Mouse (Mus musculus) heart, adult 2 months (tissue): ENCODE measurements around the gene Ints14. TPM values are rescaled to one million over a fixed set of nuclear protein-coding genes. Genes with fewer than 3 reads are reported as not detected.
"Not testable (repeated sequence)": the region's sequence is repeated elsewhere in the genome, so short reads cannot be mapped to it uniquely, and the experiment has no call there.

Experiments used
- DNase-seq, 2 experiments: peaks; one replicate each; pipeline ENCODE4 v3.0.0; 2021
- H3K27ac ChIP-seq: fragments of 200-600 bp; 2 replicates; pipeline ENCODE4 v1.8.1; 2022
- H3K27me3 ChIP-seq: fragments of 200-500 bp; 2 replicates; pipeline ENCODE4 v1.6.1; 2012; ENCODE audit warnings: mild to moderate bottlenecking, low read length, inconsistent platforms, mixed read lengths; ENCODE audit not compliant: control insufficient read depth, insufficient read depth
- H3K36me3 ChIP-seq: fragments of 200-500 bp; 2 replicates; pipeline ENCODE4 v1.6.1; 2012; ENCODE audit warnings: low read length, inconsistent platforms; ENCODE audit not compliant: control insufficient read depth, insufficient read depth
- H3K4me1 ChIP-seq: fragments of 200-500 bp; 2 replicates; pipeline ENCODE4 v1.6.1; 2011; ENCODE audit warnings: low read length; ENCODE audit not compliant: control insufficient read depth, insufficient read depth
- H3K4me3 ChIP-seq: fragments of 200-600 bp; 2 replicates; pipeline ENCODE4 v1.8.1; 2022
- H3K79me2 ChIP-seq: fragments of 200-500 bp; replicated peaks from 2 replicates; pipeline ENCODE4 v1.6.1; 2012; ENCODE audit warnings: mild to moderate bottlenecking, inconsistent platforms, low read length, moderate library complexity, mixed read lengths; ENCODE audit not compliant: control insufficient read depth, insufficient read depth
- H3K9ac ChIP-seq: fragments of 200-500 bp; 2 replicates; pipeline ENCODE4 v1.6.1; 2012; ENCODE audit warnings: low read depth, mild to moderate bottlenecking, control low read depth, inconsistent platforms, low read length, mixed read lengths
- CTCF ChIP-seq: fragments of 200-600 bp; IDR thresholded peaks from 2 replicates; pipeline ENCODE4 v1.8.1; 2022; ENCODE audit warnings: antibody characterized with exemption, mild to moderate bottlenecking, moderate library complexity
- EP300 ChIP-seq: fragments of 200-500 bp; IDR thresholded peaks from 2 replicates; pipeline ENCODE4 v1.6.1; 2011; ENCODE audit warnings: low read depth, low read length, control low read depth; ENCODE audit not compliant: insufficient read depth
- POLR2A ChIP-seq: fragments of 200-500 bp; IDR thresholded peaks from 2 replicates; pipeline ENCODE4 v1.6.1; 2011; ENCODE audit warnings: mild to moderate bottlenecking, low read depth, low read length, control low read depth; ENCODE audit not compliant: insufficient read depth
- WGBS: fragments of 180-500 bp; shearing (Covaris S2); methylation state at CpG from one replicate; pipeline ENCODE4 v1.1.7; 2018; 5-methylcytosine and 5-hydroxymethylcytosine counted together
- intact Hi-C: fragments of 180-260 bp; cut with DNase I; formaldehyde crosslinking; loops from one replicate; pipeline ENCODE4 v1.15.1; 2025
- polyA plus RNA-seq: library from polyadenylated mRNA; depleted of rRNA; stranded (reverse); fragments of >200 nt; gene quantifications from 2 replicates; pipeline ENCODE4 v1.2.3, GENCODE M21; 2012
- total RNA-seq, 2 experiments: library from RNA; stranded (reverse); gene quantifications; 2 replicates each; pipeline ENCODE4 v1.2.3; 2021

The Ints14 gene
- total and polyA plus RNA-seq, 3 experiments: 11.0 to 15.3 (median 14.0) TPM

DNA sequence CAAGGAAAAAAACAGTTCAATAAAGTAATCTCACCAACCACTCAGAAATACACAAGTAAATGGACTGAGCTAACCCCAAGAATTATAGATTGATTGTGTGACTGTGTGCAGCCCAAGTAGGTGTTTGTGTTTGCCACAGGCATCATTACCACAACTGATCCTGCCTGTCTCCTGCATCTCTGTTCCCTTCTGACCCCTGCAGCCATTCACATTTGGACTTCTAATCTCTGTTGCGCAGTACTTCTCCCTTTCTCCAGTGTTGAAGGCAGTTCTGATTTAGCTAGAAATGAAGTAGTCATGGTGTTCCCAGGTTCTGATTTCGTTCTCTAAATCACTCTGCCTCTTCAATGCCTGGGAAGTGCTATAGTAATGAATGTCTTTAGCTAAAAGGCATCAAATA lies 26.9 kb downstream of the Ints14 start:
- Histone ChIP-seq H3K36me3 (peaks cover 2% of the 10 kb centered on the region; the same call in 1 of the 2 replicates), H3K79me2 (no peaks in the 10 kb centered on the region), H3K9ac (no peak overlapping the region), H3K4me1 (no peaks in the 10 kb centered on the region), H3K4me3 (no peak overlapping the region), H3K27me3 (no peaks in the 10 kb centered on the region), H3K27ac (no peak overlapping the region)
- 90% methylated on average over 2 of the region's 2 CpGs for WGBS
- DNase-seq: no peak
- intact Hi-C loops: loop anchor here (10.0 kb wide), 1 partner anchor 137 kb away; no protein-coding TSS in a partner anchor
- no peak for TF ChIP-seq CTCF
- TF ChIP-seq POLR2A: no peak
- no peak for TF ChIP-seq EP300

DNA sequence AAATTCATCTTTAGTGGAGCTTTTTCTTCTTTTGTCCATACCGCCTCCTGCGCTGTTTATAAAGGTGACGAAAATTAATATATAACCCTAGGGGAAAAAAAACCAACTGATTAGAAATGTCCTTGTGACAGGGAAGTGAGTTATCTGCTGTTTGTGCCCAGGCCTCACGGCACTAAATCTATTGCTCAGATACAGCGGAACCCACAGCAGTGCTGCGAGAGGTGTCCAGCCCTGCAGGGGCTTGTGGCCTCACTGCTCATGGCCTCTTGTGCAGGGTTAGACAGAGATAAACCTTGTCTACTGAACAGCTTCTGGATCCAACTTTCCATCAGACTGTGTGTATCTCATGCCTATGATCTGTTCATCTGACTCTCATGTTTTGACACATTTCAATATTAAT lies 27.7 kb downstream of the Ints14 start:
- no peaks in the 10 kb centered on the region for H3K27me3 ChIP-seq
- intact Hi-C loops: loop anchor here (10.0 kb wide), 1 partner anchor 136 kb away; no protein-coding TSS in a partner anchor
- DNase-seq: no peak
- WGBS: 79% methylated on average over 6 of the region's 6 CpGs
- H3K27ac ChIP-seq: no peak overlapping the region
- H3K79me2 ChIP-seq: no peaks in the 10 kb centered on the region
- no peak overlapping the region for H3K4me3 ChIP-seq
- H3K9ac ChIP-seq: no peak overlapping the region
- peaks cover 2% of the 10 kb centered on the region; the same call in 1 of the 2 replicates for H3K36me3 ChIP-seq
- no peaks in the 10 kb centered on the region for H3K4me1 ChIP-seq
- TF ChIP-seq POLR2A (no peak), EP300 (no peak), CTCF (no peak)

DNA sequence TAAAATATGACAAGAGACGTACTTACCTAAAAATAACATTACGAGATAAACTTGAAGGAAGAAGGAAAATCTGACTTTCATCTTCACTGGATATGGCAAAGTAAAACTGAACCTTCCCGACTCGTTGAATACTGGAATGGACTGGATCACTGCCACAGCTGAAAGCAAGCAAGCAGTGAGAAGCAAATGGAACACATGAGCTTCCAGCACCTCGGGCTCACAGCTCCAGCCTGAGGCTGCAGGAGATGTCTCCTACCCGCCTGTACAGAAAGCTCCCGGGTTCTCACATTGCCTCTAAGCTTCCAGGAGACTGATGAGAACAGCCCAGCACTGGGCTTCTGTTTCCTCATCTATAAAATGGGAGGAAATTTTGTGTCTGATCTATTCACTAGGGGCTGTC lies 29.6 kb downstream of the Ints14 start:
- Histone ChIP-seq H3K79me2 (no peaks in the 10 kb centered on the region), H3K4me3 (no peak overlapping the region), H3K27ac (no peak overlapping the region), H3K9ac (no peak overlapping the region), H3K36me3 (peaks cover 2% of the 10 kb centered on the region; the same call in 1 of the 2 replicates), H3K27me3 (no peaks in the 10 kb centered on the region), H3K4me1 (no peaks in the 10 kb centered on the region)
- intact Hi-C loops: no loop called here
- TF ChIP-seq EP300 (no peak), CTCF (no peak), POLR2A (no peak)
- whole genome bisulfite sequencing: 54% methylated on average over 7 of the region's 7 CpGs
- DNase-seq: no peak

DNA sequence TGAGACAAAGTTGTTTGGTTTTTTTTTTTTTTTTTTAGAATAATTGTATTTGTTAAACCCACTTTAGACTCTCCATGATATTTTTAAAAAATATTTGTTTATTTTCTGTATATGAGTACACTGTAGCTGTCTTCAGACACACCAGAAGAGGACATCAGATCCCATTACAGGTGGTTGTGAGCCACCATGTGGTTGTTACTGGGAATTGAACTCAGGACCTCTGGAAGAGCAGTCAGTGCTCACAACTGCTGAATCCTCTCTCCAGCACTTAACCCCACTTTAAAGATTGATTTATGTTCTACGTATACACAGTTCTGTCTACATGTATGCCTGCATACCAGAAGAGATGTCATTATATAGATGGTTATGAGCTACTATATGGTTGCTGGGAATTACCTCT lies 34.8 kb downstream of the Ints14 start:
- H3K4me1 ChIP-seq, H3K27me3 ChIP-seq, DNase-seq, H3K36me3 ChIP-seq, H3K4me3 ChIP-seq, H3K9ac ChIP-seq, H3K27ac ChIP-seq, intact Hi-C loops, H3K79me2 ChIP-seq: not testable (repeated sequence)
- peak; percentile 55 for TF ChIP-seq CTCF
- 91% methylated on average over 1 of the region's 1 CpGs for WGBS

DNA sequence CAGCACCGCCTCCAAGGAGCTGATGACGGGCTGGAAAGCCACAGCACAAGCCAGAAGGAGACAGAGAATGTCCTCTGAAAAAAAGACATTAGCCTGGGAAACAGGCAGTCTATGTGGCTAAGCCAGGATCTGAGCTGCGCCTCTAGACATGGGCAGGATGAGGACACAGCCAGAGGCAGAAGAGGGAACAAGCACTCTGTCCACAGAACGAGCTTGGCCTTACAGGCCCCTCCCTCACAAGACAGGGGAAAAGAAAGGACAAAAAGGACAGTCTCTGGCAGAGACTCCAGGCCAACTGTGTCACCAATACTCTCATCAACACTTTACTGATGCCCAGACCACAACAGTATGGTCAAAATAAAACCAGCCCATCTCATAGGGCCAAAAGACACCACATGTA lies 40.8 kb downstream of the Ints14 start:
- intact Hi-C loops: no loop called here
- H3K27ac ChIP-seq: no peak overlapping the region
- no peaks in the 10 kb centered on the region for H3K27me3 ChIP-seq
- no peak overlapping the region for H3K9ac ChIP-seq
- no peak for DNase-seq
- no peak overlapping the region for H3K4me3 ChIP-seq
- H3K79me2 ChIP-seq: no peaks in the 10 kb centered on the region
- no peaks in the 10 kb centered on the region for H3K36me3 ChIP-seq
- 59% methylated on average over 4 of the region's 4 CpGs for WGBS
- TF ChIP-seq POLR2A: no peak
- no peak for TF ChIP-seq EP300
- no peak for TF ChIP-seq CTCF
- no peaks in the 10 kb centered on the region for H3K4me1 ChIP-seq

DNA sequence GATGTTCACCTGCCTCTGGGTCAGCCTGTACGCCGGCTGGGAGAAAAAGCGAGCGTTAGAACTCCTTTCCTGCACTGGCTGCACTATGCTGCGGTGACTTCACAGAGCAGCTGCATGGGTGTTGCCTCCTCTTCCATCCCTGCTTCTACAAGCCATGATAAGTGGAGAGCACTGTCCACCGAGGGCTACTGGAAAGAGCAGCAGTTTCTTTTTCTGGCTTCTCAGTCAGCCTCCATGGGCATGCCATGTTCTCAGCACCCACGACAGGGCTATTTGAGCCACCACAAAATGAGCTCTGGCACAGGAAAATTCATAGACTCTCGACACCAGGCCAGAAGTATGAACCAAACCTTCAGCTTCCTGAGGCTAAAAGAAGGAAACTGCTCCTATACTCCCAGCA lies 45.0 kb downstream of the Ints14 start:
- Histone ChIP-seq H3K27me3 (no peaks in the 10 kb centered on the region), H3K4me3 (no peak overlapping the region), H3K79me2 (no peaks in the 10 kb centered on the region), H3K36me3 (no peaks in the 10 kb centered on the region), H3K9ac (no peak overlapping the region), H3K4me1 (peaks cover 2% of the 10 kb centered on the region), H3K27ac (no peak overlapping the region)
- no peak for DNase-seq
- TF ChIP-seq CTCF: no peak
- TF ChIP-seq EP300: no peak
- intact Hi-C loops: no loop called here
- 87% methylated on average over 8 of the region's 8 CpGs for WGBS
